Mouse (Mus musculus) limb, embryonic 14.5 days (tissue): ENCODE measurements around the gene Orc3. TPM values are rescaled to one million over a fixed set of nuclear protein-coding genes. Genes with fewer than 3 reads are reported as not detected.

Experiments used
- ATAC-seq: fragments of 200-750 bp; cut with Nextera tagmentation; 2 replicates; pipeline ENCODE4 v1.8.0; 2017; ENCODE audit warnings: low read depth, moderate number of reproducible peaks, moderate TSS enrichment; ENCODE audit not compliant: low FRiP score
- DNase-seq: peaks from one replicate; pipeline ENCODE4 v3.0.0-alpha.2; 2015; ENCODE audit warnings: low spot score
- H3K27ac ChIP-seq: fragments of 300-500 bp; sonication (generic); replicated peaks from 2 replicates; pipeline ENCODE4 v1.5.1; 2014; ENCODE audit warnings: low read depth, mild to moderate bottlenecking, low read length, moderate library complexity, mixed read lengths
- H3K27me3 ChIP-seq: fragments of 300-500 bp; sonication (generic); 2 replicates; pipeline ENCODE4 v1.6.1; 2014; ENCODE audit warnings: low read length, mixed read lengths; ENCODE audit not compliant: control insufficient read depth, insufficient read depth
- H3K36me3 ChIP-seq: fragments of 300-500 bp; sonication (generic); 2 replicates; pipeline ENCODE4 v1.6.1; 2014; ENCODE audit warnings: mild to moderate bottlenecking, low read length, moderate library complexity, mixed read lengths; ENCODE audit not compliant: control insufficient read depth, insufficient read depth
- H3K4me1 ChIP-seq: fragments of 300-500 bp; sonication (generic); 2 replicates; pipeline ENCODE4 v1.6.1; 2014; ENCODE audit warnings: antibody characterized with exemption, low read length, mixed read lengths; ENCODE audit not compliant: control insufficient read depth, insufficient read depth
- H3K4me2 ChIP-seq: fragments of 300-500 bp; sonication (generic); replicated peaks from 2 replicates; pipeline ENCODE4 v1.6.1; 2014; ENCODE audit warnings: low read depth, mild to moderate bottlenecking, low read length, moderate library complexity; ENCODE audit not compliant: severe bottlenecking
- H3K4me3 ChIP-seq: fragments of 300-500 bp; sonication (generic); replicated peaks from 2 replicates; pipeline ENCODE4 v1.5.1; 2014; ENCODE audit warnings: low read length
- H3K9ac ChIP-seq: fragments of 300-500 bp; sonication (generic); 2 replicates; pipeline ENCODE4 v1.6.1; 2014; ENCODE audit warnings: mild to moderate bottlenecking, low read depth, low read length, moderate library complexity; ENCODE audit not compliant: severe bottlenecking
- H3K9me3 ChIP-seq: fragments of 300-500 bp; sonication (generic); 2 replicates; pipeline ENCODE4 v1.6.1; 2016; ENCODE audit warnings: low read length; ENCODE audit not compliant: control insufficient read depth
- POLR2A ChIP-seq: fragments of 200-500 bp; IDR thresholded peaks from 2 replicates; pipeline ENCODE4 v1.8.0; 2012; ENCODE audit warnings: inconsistent platforms, mild to moderate bottlenecking, moderate library complexity, borderline replicate concordance; ENCODE audit not compliant: insufficient read depth, insufficient read length; ENCODE audit errors: extremely low read depth
- WGBS: fragments of 180-500 bp; shearing (Covaris S2); extraction: QIAGEN DNeasy Blood & Tissue Kit; methylation state at CpG from one replicate; pipeline ENCODE4 v1.1.7; 2014; 5-methylcytosine and 5-hydroxymethylcytosine counted together
- polyA plus RNA-seq, 2 experiments: library from polyadenylated mRNA; depleted of rRNA in 1 of 2; stranded (reverse) in 1 of 2; unstranded in 1 of 2; fragments of >200 nt; fragmentation: Nextera tagmentation in 1 of 2; extraction: Ambion mirVana in 1 of 2; gene quantifications; 2 replicates each; pipeline versions ENCODE4 v1.2.1 to v1.2.3; 2012 to 2014

The Orc3 gene
- polyA plus RNA-seq (2012; rRNA removed) (56.9 and 59.4 TPM in 2 replicates), polyA plus RNA-seq (2014; fragmentation: Nextera tagmentation; extraction: Ambion mirVana) (93.3 and 94.0 TPM in 2 replicates)

DNA sequence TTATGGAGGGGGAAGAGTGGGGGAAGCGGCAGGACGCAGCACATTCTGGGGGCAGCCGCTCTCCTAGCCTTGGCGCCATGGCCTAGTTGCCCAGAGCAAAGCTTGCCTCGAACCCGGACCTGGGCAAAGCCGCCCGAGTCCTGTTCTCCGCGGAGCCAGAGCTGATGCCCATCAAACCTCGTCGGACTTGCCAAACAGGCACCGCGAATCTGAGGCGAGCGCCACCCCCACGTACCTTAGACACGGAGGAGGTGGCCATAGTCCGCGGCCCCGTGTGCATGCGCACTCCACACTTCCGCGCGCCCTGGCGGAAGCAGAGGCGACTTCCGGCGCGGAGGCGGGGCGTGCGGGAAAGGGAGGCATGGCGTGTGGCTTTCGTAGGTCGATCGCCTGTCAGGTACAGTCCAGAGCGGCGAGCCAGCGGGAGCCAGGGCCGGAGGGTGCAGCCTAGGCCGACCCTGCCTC is at the start of gene Orc3, which contains the start of gene Rars2:
Gene Orc3 (minus strand): TSS at position 315 of the 465 bp plus-strand sequence.
Gene Rars2 (plus strand): TSS at position 328 of the 465 bp plus-strand sequence.
- WGBS: 0% methylated on average over 41 of the region's 42 CpGs
- H3K36me3 ChIP-seq: peaks cover 8% of the 10 kb centered on the region; the same call in 1 of the 2 replicates
- no peaks in the 10 kb centered on the region for H3K27me3 ChIP-seq
- peak; percentile 94 for TF ChIP-seq POLR2A
- ATAC-seq (peak; percentile 97), DNase-seq (peak; percentile 81)
- peak within 1 kb of the TSS; percentile 89 for H3K4me2 ChIP-seq
- H3K9ac ChIP-seq: peak within 1 kb of the TSS; percentile 87
- H3K9me3 ChIP-seq: no peaks in the 10 kb centered on the region
- peak within 1 kb of the TSS; percentile 91 for H3K27ac ChIP-seq
- H3K4me3 ChIP-seq: peak within 1 kb of the TSS; percentile 87
- peaks cover 17% of the 10 kb centered on the region for H3K4me1 ChIP-seq

GRCm38 (mm10) chr4:34661927-34662326 is 47.2 kb upstream of the Orc3 start:
- no peaks in the 10 kb centered on the region for H3K27me3 ChIP-seq
- H3K27ac ChIP-seq: no peak overlapping the region
- no peak overlapping the region for H3K9ac ChIP-seq
- no peaks in the 10 kb centered on the region for H3K4me1 ChIP-seq
- no peak for TF ChIP-seq POLR2A
- peaks cover 79% of the 10 kb centered on the region for H3K36me3 ChIP-seq
- H3K4me3 ChIP-seq: no peak overlapping the region
- H3K4me2 ChIP-seq: no peak overlapping the region
- ATAC-seq (no peak), DNase-seq (no peak)
- no peaks in the 10 kb centered on the region for H3K9me3 ChIP-seq
- 86% methylated on average over 6 of the region's 6 CpGs for WGBS

GRCm38 (mm10) chr4:34661514-34661913 is 46.8 kb upstream of the Orc3 start:
- H3K27me3 ChIP-seq: no peaks in the 10 kb centered on the region
- TF ChIP-seq POLR2A: no peak
- no peak overlapping the region for H3K4me3 ChIP-seq
- ATAC-seq (no peak), DNase-seq (no peak)
- H3K36me3 ChIP-seq: peaks cover 81% of the 10 kb centered on the region
- WGBS: 100% methylated on average over 2 of the region's 2 CpGs
- no peak overlapping the region for H3K4me2 ChIP-seq
- H3K9me3 ChIP-seq: no peaks in the 10 kb centered on the region
- H3K27ac ChIP-seq: no peak overlapping the region
- H3K4me1 ChIP-seq: no peaks in the 10 kb centered on the region
- H3K9ac ChIP-seq: no peak overlapping the region

DNA sequence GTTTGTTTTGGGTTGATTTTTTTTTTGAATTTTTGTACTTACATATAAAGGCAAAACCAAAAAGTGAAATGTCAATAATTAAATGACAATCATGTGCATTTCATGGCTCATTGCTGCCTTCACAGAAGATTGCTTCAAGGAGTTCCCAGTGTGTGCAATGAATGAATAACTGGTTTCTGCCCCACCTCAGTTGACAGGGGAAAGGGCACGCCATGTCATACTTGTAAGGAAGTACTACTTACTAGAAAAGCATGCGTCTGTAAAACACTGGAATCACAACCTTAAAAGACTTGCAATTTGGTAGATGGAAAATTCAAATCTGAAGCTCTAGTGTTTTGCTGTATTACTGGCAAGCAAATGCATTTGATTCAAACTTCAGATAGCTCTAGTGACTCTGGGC is 44.3 kb upstream of the Orc3 start:
- TF ChIP-seq POLR2A: no peak
- ATAC-seq: no peak
- H3K4me3 ChIP-seq: no peak overlapping the region
- H3K9ac ChIP-seq: no peak overlapping the region
- peaks cover 81% of the 10 kb centered on the region for H3K36me3 ChIP-seq
- no peak for DNase-seq
- H3K9me3 ChIP-seq: no peaks in the 10 kb centered on the region
- 84% methylated on average over 2 of the region's 2 CpGs for WGBS
- no peaks in the 10 kb centered on the region for H3K27me3 ChIP-seq
- no peak overlapping the region for H3K4me2 ChIP-seq
- H3K4me1 ChIP-seq: no peaks in the 10 kb centered on the region
- H3K27ac ChIP-seq: no peak overlapping the region

DNA sequence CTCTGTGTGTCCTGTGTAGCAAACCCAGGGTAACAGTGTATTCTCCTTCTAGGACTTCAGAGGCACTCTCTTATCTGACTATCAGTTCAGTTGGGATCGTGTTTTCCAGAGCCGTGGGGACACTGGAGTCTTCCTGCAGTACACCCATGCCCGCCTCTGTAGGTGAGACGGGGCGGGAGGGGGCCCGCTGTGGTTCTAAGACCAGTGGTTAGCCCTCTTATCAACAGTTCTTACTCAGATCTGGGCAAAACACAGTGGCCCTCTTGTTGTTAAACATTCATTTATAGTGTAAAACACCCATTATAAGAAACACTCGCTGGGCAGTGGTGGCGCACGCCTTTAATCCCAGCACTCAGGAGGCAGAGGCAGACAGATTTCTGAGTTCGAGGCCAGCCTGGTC is 41.4 kb upstream of the Orc3 start:
- WGBS: 92% methylated on average over 10 of the region's 10 CpGs
- ATAC-seq: no peak
- Histone ChIP-seq H3K27me3 (no peaks in the 10 kb centered on the region), H3K27ac (no peak overlapping the region), H3K9ac (no peak overlapping the region), H3K9me3 (no peaks in the 10 kb centered on the region), H3K36me3 (peaks cover 79% of the 10 kb centered on the region), H3K4me1 (no peaks in the 10 kb centered on the region), H3K4me3 (no peak overlapping the region), H3K4me2 (no peak overlapping the region)
- TF ChIP-seq POLR2A: no peak
- DNase-seq: no peak
